Mouse (Mus musculus) kidney, postnatal 4 days (tissue): ENCODE data around the gene 4930415L06Rik.

Experiments
- DNase-seq, 2 experiments: peaks; one replicate each; pipeline ENCODE4 v3.0.0; 2021; ENCODE audit warnings: mixed read lengths in 2 of 2

4930415L06Rik gene

DNA sequence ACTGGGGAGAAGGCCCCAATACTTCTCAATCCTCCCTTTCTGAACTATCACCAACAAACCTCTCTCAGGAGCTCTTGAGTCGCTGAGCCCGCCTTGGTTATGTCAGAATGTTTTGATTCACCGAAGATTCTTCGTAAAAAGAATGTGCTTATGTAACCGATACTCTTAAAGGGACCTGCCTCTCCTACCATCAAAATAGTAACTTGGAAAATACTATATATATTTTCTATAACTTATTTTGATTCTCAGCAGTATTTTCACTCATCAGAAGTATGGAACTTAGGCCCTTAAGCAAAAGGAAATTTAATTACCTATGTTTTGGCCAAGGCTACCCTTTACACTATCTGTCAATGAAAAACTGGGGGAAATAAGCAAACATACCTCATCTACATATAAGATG is at the start of gene 4930415L06Rik:
TSS of gene 4930415L06Rik (minus strand) at position 101 of the 400 bp plus-strand sequence.
- DNase-seq, result no peak

- no peak for DNase-seq
Measured at GRCm38 (mm10) chrX:89978621-89979020, 46.0 kb upstream of the 4930415L06Rik start.

- no peak for DNase-seq
Measured at GRCm38 (mm10) chrX:89904871-89905270, 27.8 kb downstream of the 4930415L06Rik start.
